Mouse (Mus musculus): ENCODE results near the gene Olfr1395.

GRCm38 (mm10) chr11:49093861-49094660 lies 48.0 kb upstream of the Olfr1395 start:
- TF ChIP-seq POLR2A (IDR thresholded peaks at IDR 0.05; ENCODE audit: low read depth, low read length) (no peak), CTCF (IDR thresholded peaks at IDR 0.05; ENCODE audit: borderline replicate concordance, insufficient read depth, low read length) (no peak)

Data from embryonic fibroblast, embryonic 13.5 days (primary cell).